9 mouse cellular contexts compared by ENCODE assay signal in the genomic region with DNA sequence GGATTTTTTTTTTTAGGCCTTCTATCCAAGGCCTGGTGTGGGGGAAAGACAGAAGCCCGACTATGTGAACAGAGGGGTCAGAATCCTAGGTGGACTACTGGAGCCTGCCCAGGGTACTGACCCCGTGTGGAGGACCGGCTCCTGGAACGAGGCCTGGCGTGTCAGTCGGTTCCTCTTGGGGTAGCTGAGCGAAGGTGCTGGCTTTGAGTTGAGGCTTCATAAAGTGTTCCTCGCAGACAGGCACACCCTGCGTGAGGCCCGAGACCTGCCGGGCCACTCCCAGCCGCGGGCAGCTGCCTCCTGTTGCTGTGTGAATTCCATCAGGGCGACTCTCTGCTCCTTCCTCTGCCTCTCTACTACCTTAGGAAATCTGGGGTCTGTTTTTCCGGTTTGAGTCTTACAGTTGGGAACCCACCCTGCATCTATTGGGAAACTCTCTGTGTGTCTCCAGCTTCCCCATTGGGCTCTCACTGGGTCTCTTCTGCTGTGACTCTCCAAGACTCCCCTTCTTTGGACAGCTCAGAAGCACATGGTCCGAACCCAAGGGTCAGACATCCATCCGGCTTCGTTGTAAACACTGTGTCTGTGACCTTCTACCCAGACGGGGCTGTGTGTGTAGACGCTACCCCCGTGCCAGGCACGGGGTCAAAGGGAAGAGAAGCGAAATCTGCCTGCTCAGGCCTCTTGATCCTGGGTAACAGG. TPM values are rescaled to one million over a fixed set of nuclear protein-coding genes. Genes with fewer than 3 reads are reported as not detected.
DNase-seq lines count a peak whose midpoint lies in the region; ATAC-seq lines count a peak whose summit lies in the region.
"Had no signal": no experiment of that assay in that cellular context is flagged by ENCODE, and none has a peak within 500 bp of the region (broad histone marks: within the 10 kb centered on the region; RNA-seq: fewer than 3 reads in every experiment).

No protein-coding gene starts in this region.

- intact Hi-C loops in heart, postnatal 36 days (cut with DNase I) = no loop called here
- intact Hi-C loops in heart, postnatal 10 days (cut with DNase I) = no loop called here

- DNase-seq in heart, adult 11 months = peak; percentile 93
- no peak for DNase-seq in heart, postnatal 36 days
- peak; percentile 26 to 72 for DNase-seq in kidney, postnatal 25 days
- peak; percentile 66 for DNase-seq in lung, postnatal 36 days
- DNase-seq in gastrocnemius, adult 18-20 months (ENCODE audit: low spot score) = no peak
- no peak for DNase-seq in thymus, postnatal 10 days (ENCODE audit: low spot score in 2 of 2)
- no peak for DNase-seq in heart, postnatal 10 days

- ATAC-seq in common myeloid progenitor, adult 5-6 weeks (replicated peaks; ENCODE audit: low read depth, poor library complexity, severe bottlenecking) = peak; percentile 23
- ATAC-seq: midbrain, embryonic 13.5 days had no signal

RNA-seq across cellular contexts. Expression of a gene that starts 26.5 kb away (rescaled TPM):
- 10 to 100 TPM; 26.7 to 41.1 TPM for total RNA-seq in heart, postnatal 36 days (2021)
- total RNA-seq in common myeloid progenitor, adult 5-6 weeks (2017) = 1.7 and 2.0 TPM in 2 replicates
- 10 to 100 TPM; 34.5 to 38.2 TPM for total RNA-seq in gastrocnemius, adult 18-20 months (2021)
- 10 to 100 TPM; 23.5 to 24.2 TPM for total RNA-seq in heart, postnatal 10 days (2021)

RNA-seq across cellular contexts. Expression of a gene that starts 51.8 kb away (rescaled TPM):
- total RNA-seq in heart, postnatal 36 days (2021) = 10 to 100 TPM; 45.0 to 45.7 TPM
- 15.2 and 19.5 TPM in 2 replicates for total RNA-seq in common myeloid progenitor, adult 5-6 weeks (2017)
- total RNA-seq in gastrocnemius, adult 18-20 months (2021) = 10 to 100 TPM; 45.5 to 56.8 TPM
- 10 to 100 TPM; 41.9 to 45.6 TPM for total RNA-seq in heart, postnatal 10 days (2021)

RNA-seq across cellular contexts. Expression of a gene that starts 58.5 kb away (rescaled TPM):
- under 1 TPM; 0.11 TPM for total RNA-seq in heart, postnatal 36 days (2021)
- total RNA-seq in common myeloid progenitor, adult 5-6 weeks (2017) = not detected in 2 replicates
- total RNA-seq in gastrocnemius, adult 18-20 months (2021) = not detected
- under 1 TPM in 1 of 2 experiments, not detected in 1; 0.25 TPM for total RNA-seq in heart, postnatal 10 days (2021)

Comparison
In these comparisons a context has a peak if more than half of its experiments do, and no peak if none do; other contexts are left out.
1. DNase-seq: peak in heart, adult 11 months (single experiment), kidney, postnatal 25 days (2 of 2) and lung, postnatal 36 days (single experiment); none in heart, postnatal 36 days (0 of 2), gastrocnemius, adult 18-20 months (single experiment), thymus, postnatal 10 days (0 of 2) and heart, postnatal 10 days (0 of 2).